Mouse (Mus musculus) embryonic facial prominence, embryonic 11.5 days (tissue): Measurements from ENCODE around the gene Prrc2b. TPM values are rescaled to one million over a fixed set of nuclear protein-coding genes. Genes with fewer than 3 reads are reported as not detected.

Experiments
- ATAC-seq: fragments of 200-750 bp; cut with Nextera tagmentation; replicated peaks from 2 replicates; pipeline ENCODE4 v1.8.0; 2017; ENCODE audit warnings: low read depth; ENCODE audit not compliant: insufficient number of reproducible peaks, low FRiP score, low TSS enrichment
- DNase-seq: peaks from one replicate; pipeline ENCODE4 v3.0.0-alpha.2; 2015; ENCODE audit warnings: low spot score
- H3K27ac ChIP-seq: fragments of 300-500 bp; sonication (generic); replicated peaks from 2 replicates; pipeline ENCODE4 v1.5.1; 2014; ENCODE audit warnings: mild to moderate bottlenecking, low read depth, low read length, control low read depth
- H3K27me3 ChIP-seq: fragments of 300-500 bp; sonication (generic); 2 replicates; pipeline ENCODE4 v1.6.1; 2014; ENCODE audit warnings: mild to moderate bottlenecking, low read length, moderate library complexity, mixed read lengths; ENCODE audit not compliant: control insufficient read depth, insufficient read depth
- H3K36me3 ChIP-seq: fragments of 300-500 bp; sonication (generic); replicated peaks from 2 replicates; pipeline ENCODE4 v1.6.1; 2014; ENCODE audit warnings: low read depth, mild to moderate bottlenecking, low read length, moderate library complexity, mixed read lengths; ENCODE audit not compliant: control insufficient read depth, insufficient read depth
- H3K4me1 ChIP-seq: fragments of 300-500 bp; sonication (generic); 2 replicates; pipeline ENCODE4 v1.6.1; 2014; ENCODE audit warnings: low read length, mixed read lengths; ENCODE audit not compliant: control insufficient read depth, insufficient read depth
- H3K4me2 ChIP-seq: fragments of 300-500 bp; sonication (generic); 2 replicates; pipeline ENCODE4 v1.6.1; 2014; ENCODE audit warnings: low read depth, mild to moderate bottlenecking, control low read depth, low read length, moderate library complexity
- H3K4me3 ChIP-seq: fragments of 300-500 bp; sonication (generic); 2 replicates; pipeline ENCODE4 v1.5.1; 2014; ENCODE audit warnings: low read depth, low read length, control low read depth
- H3K9ac ChIP-seq: fragments of 300-500 bp; sonication (generic); replicated peaks from 2 replicates; pipeline ENCODE4 v1.6.1; 2014; ENCODE audit warnings: mild to moderate bottlenecking, control low read depth, low read length
- H3K9me3 ChIP-seq: fragments of 300-500 bp; sonication (generic); replicated peaks from 2 replicates; pipeline ENCODE4 v1.6.1; 2016; ENCODE audit warnings: mild to moderate bottlenecking, low read length, inconsistent platforms, mixed read lengths; ENCODE audit not compliant: control insufficient read depth
- WGBS: fragments of 180-500 bp; shearing (Covaris S2); extraction: QIAGEN DNeasy Blood & Tissue Kit; methylation state at CpG from one replicate; pipeline ENCODE4 v1.1.7; 2014; 5-methylcytosine and 5-hydroxymethylcytosine counted together
- polyA plus RNA-seq: library from polyadenylated mRNA; unstranded; fragments of >200 nt; fragmentation: Nextera tagmentation; extraction: Ambion mirVana; gene quantifications from 2 replicates; pipeline ENCODE4 v1.2.1, GENCODE M21; 2014

Gene Prrc2b
- polyA plus RNA-seq, 1 experiment from 2014 or later: 46.2 TPM

GRCm38 (mm10) chr2:32217656-32218055 is 66.8 kb downstream of the Prrc2b start:
- no peaks in the 10 kb centered on the region for H3K9me3 ChIP-seq
- H3K27ac ChIP-seq: no peak overlapping the region
- H3K36me3 ChIP-seq: peaks cover 64% of the 10 kb centered on the region
- DNase-seq: no peak
- H3K9ac ChIP-seq: no peak overlapping the region
- ATAC-seq: no peak
- WGBS: 90% methylated on average over 8 of the region's 8 CpGs
- no peaks in the 10 kb centered on the region for H3K27me3 ChIP-seq
- H3K4me1 ChIP-seq: no peaks in the 10 kb centered on the region
- H3K4me3 ChIP-seq: no peak overlapping the region
- no peak overlapping the region for H3K4me2 ChIP-seq

- Histone ChIP-seq H3K27me3 (no peaks in the 10 kb centered on the region), H3K4me1 (no peaks in the 10 kb centered on the region), H3K9me3 (no peaks in the 10 kb centered on the region), H3K36me3 (peaks cover 63% of the 10 kb centered on the region), H3K9ac (no peak overlapping the region), H3K4me3 (no peak overlapping the region), H3K4me2 (no peak overlapping the region), H3K27ac (no peak overlapping the region)
- 95% methylated on average over 5 of the region's 5 CpGs for WGBS
- DNase-seq (no peak), ATAC-seq (no peak)
Measured at GRCm38 (mm10) chr2:32218113-32218512, 67.2 kb downstream of the Prrc2b start.

GRCm38 (mm10) chr2:32218541-32219334 is 67.9 kb downstream of the Prrc2b start:
- Histone ChIP-seq H3K4me3 (no peak overlapping the region), H3K9ac (no peak overlapping the region), H3K4me2 (no peak overlapping the region), H3K4me1 (no peaks in the 10 kb centered on the region), H3K27ac (no peak overlapping the region), H3K27me3 (no peaks in the 10 kb centered on the region), H3K36me3 (peaks cover 62% of the 10 kb centered on the region), H3K9me3 (no peaks in the 10 kb centered on the region)
- no peak for DNase-seq
- ATAC-seq: no peak
- WGBS: 90% methylated on average over 11 of the region's 11 CpGs

GRCm38 (mm10) chr2:32219501-32219900 is 68.6 kb downstream of the Prrc2b start:
- H3K4me3 ChIP-seq: no peak overlapping the region
- no peaks in the 10 kb centered on the region for H3K4me1 ChIP-seq
- no peak for ATAC-seq
- no peak for DNase-seq
- H3K9ac ChIP-seq: no peak overlapping the region
- peaks cover 63% of the 10 kb centered on the region for H3K36me3 ChIP-seq
- no peaks in the 10 kb centered on the region for H3K27me3 ChIP-seq
- no peak overlapping the region for H3K27ac ChIP-seq
- no peak overlapping the region for H3K4me2 ChIP-seq
- no peaks in the 10 kb centered on the region for H3K9me3 ChIP-seq
- WGBS: 97% methylated on average over 14 of the region's 14 CpGs

GRCm38 (mm10) chr2:32220021-32220420 is 69.1 kb downstream of the Prrc2b start:
- Histone ChIP-seq H3K9ac (no peak overlapping the region), H3K27me3 (no peaks in the 10 kb centered on the region), H3K4me1 (no peaks in the 10 kb centered on the region), H3K36me3 (peaks cover 59% of the 10 kb centered on the region), H3K27ac (no peak overlapping the region), H3K4me2 (no peak overlapping the region), H3K9me3 (no peaks in the 10 kb centered on the region), H3K4me3 (no peak overlapping the region)
- DNase-seq (no peak), ATAC-seq (no peak)
- WGBS: 95% methylated on average over 6 of the region's 6 CpGs

- Histone ChIP-seq H3K27me3 (no peaks in the 10 kb centered on the region), H3K4me1 (no peaks in the 10 kb centered on the region), H3K27ac (no peak overlapping the region), H3K36me3 (peaks cover 55% of the 10 kb centered on the region), H3K9ac (no peak overlapping the region), H3K9me3 (no peaks in the 10 kb centered on the region), H3K4me3 (no peak overlapping the region), H3K4me2 (no peak overlapping the region)
- ATAC-seq (no peak), DNase-seq (no peak)
- WGBS: 94% methylated on average over 10 of the region's 10 CpGs
Measured at GRCm38 (mm10) chr2:32220969-32221368, 70.1 kb downstream of the Prrc2b start.

- H3K9me3 ChIP-seq: no peaks in the 10 kb centered on the region
- no peak overlapping the region for H3K4me3 ChIP-seq
- H3K27ac ChIP-seq: no peak overlapping the region
- no peak for DNase-seq
- peaks cover 60% of the 10 kb centered on the region for H3K36me3 ChIP-seq
- ATAC-seq: no peak
- no peak overlapping the region for H3K9ac ChIP-seq
- WGBS: 88% methylated on average over 7 of the region's 7 CpGs
- H3K27me3 ChIP-seq: no peaks in the 10 kb centered on the region
- H3K4me2 ChIP-seq: no peak overlapping the region
- H3K4me1 ChIP-seq: no peaks in the 10 kb centered on the region
Measured at GRCm38 (mm10) chr2:32221577-32221976, 70.7 kb downstream of the Prrc2b start.

GRCm38 (mm10) chr2:32222057-32222456 is 71.2 kb downstream of the Prrc2b start:
- no peak overlapping the region for H3K27ac ChIP-seq
- DNase-seq (no peak), ATAC-seq (no peak)
- no peak overlapping the region for H3K9ac ChIP-seq
- H3K4me1 ChIP-seq: no peaks in the 10 kb centered on the region
- H3K27me3 ChIP-seq: no peaks in the 10 kb centered on the region
- H3K4me2 ChIP-seq: no peak overlapping the region
- H3K4me3 ChIP-seq: no peak overlapping the region
- 86% methylated on average over 10 of the region's 10 CpGs for WGBS
- peaks cover 59% of the 10 kb centered on the region for H3K36me3 ChIP-seq
- no peaks in the 10 kb centered on the region for H3K9me3 ChIP-seq
